Mouse (Mus musculus) heart, adult 2 months (tissue): Measurements from ENCODE around the gene Wwc2.

Experiments
- EP300 ChIP-seq: fragments of 200-500 bp; IDR thresholded peaks from 2 replicates; pipeline ENCODE4 v1.6.1; 2011; ENCODE audit warnings: low read depth, low read length, control low read depth; ENCODE audit not compliant: insufficient read depth
- POLR2A ChIP-seq: fragments of 200-500 bp; IDR thresholded peaks from 2 replicates; pipeline ENCODE4 v1.6.1; 2011; ENCODE audit warnings: mild to moderate bottlenecking, low read depth, low read length, control low read depth; ENCODE audit not compliant: insufficient read depth

DNA sequence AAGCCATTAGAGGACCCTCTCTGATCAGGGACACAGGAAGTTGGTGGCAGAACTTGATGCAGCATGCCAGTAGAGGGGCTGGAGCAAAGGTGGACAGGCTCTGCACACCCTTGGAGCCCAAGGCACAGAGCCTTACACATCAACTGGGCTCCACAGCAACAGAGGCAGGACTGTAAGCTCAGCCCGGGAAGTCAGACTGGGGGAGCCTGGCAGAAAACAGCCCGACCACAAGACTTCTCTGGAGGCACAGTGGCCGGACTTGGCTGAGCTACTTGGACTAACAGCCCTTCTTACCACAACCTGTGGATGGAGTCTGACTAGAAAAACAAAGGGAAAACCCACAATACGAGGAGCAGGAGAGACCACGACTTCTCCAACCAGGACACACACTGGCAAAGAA lies 137.4 kb downstream of the Wwc2 start:
- no peak for TF ChIP-seq POLR2A
- no peak for TF ChIP-seq EP300
